Mouse (Mus musculus): Measurements from ENCODE around the gene Srgap1.

GRCm38 (mm10) chr10:121820846-121821245, 226.3 kb downstream of the Srgap1 start:
- TF ChIP-seq CTCF (IDR thresholded peaks at IDR 0.05) (no peak), EP300 (IDR thresholded peaks at IDR 0.05) (no peak)
